In the genomic region with DNA sequence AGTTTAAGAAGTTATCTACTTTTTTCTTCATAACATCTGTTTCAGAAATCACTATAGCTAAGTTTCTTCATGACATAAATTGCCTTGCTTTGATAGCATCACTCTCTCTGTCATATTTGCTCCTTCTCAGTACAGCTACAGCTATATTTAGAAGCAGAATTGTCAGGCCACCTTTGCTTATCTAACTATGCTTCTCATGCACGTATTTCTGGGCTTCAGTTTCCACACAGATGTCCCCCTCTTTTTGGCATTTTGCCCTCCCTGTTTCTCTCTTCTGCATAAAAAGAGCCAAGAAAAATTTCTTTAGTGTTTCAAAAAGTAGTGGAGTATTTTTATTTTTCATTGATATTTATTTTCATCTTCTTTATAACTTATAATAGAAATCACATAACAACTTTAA, we compare ENCODE assay signal across 27 mouse cellular contexts.
A peak's percentile ranks its signal among the peaks of the same experiment; 100 is the strongest.
DNase-seq lines count a peak whose midpoint lies in the region; ATAC-seq and TF ChIP-seq lines count a peak whose summit lies in the region.
"Had no signal": no experiment of that assay in that cellular context is flagged by ENCODE, and none has a peak within 500 bp of the region (broad histone marks: within the 10 kb centered on the region; RNA-seq: fewer than 3 reads in every experiment).

No protein-coding gene starts in this region.

- H3K36me3 ChIP-seq in forebrain, embryonic 14.5 days (ENCODE audit: control insufficient read depth, insufficient read depth, low read length), result no peaks in the 10 kb centered on the region
- no peaks in the 10 kb centered on the region for H3K36me3 ChIP-seq in forebrain, embryonic 13.5 days (ENCODE audit: poor library complexity, severe bottlenecking)
- no peaks in the 10 kb centered on the region for H3K36me3 ChIP-seq in heart, postnatal 0 days (replicated peaks; ENCODE audit: control insufficient read depth, insufficient read depth, low read length)
- H3K36me3 ChIP-seq in heart, embryonic 11.5 days (ENCODE audit: control insufficient read depth, insufficient read depth, low read length), result no peaks in the 10 kb centered on the region
- H3K36me3 ChIP-seq in lung, embryonic 14.5 days (ENCODE audit: insufficient read depth), result no peaks in the 10 kb centered on the region
- H3K36me3 ChIP-seq: embryonic facial prominence, embryonic 12.5 days; hindbrain, embryonic 15.5 days; kidney, embryonic 15.5 days; limb, embryonic 10.5 days; limb, embryonic 15.5 days; liver, embryonic 13.5 days; midbrain, embryonic 15.5 days had no signal

- peak; percentile 38 for DNase-seq in forebrain, embryonic 14.5 days (ENCODE audit: low spot score)
- DNase-seq in heart, postnatal 0 days (ENCODE audit: low spot score), result peak; percentile 53
- DNase-seq in lung, embryonic 14.5 days, result peak; percentile 58
- no peak for DNase-seq in lung, postnatal 14 days
- no peak for DNase-seq in spleen, postnatal 36 days (ENCODE audit: low spot score in 2 of 2)
- DNase-seq: adrenal gland, postnatal 14 days; cerebellum, adult 2 months; embryo, embryonic 11 days; gastrocnemius, postnatal 10 days; kidney, adult 18-20 months; kidney, postnatal 25 days; liver, embryonic 13.5 days; lung, adult 18-20 months; lung, postnatal 10 days; spleen, adult 18-20 months; thymus, adult 2 months; thymus, postnatal 36 days had no signal

- H3K9me3 ChIP-seq in forebrain, embryonic 14.5 days (replicated peaks; ENCODE audit: control insufficient read depth, low read length), result no peaks in the 10 kb centered on the region
- no peaks in the 10 kb centered on the region for H3K9me3 ChIP-seq in forebrain, embryonic 13.5 days (replicated peaks)
- no peaks in the 10 kb centered on the region for H3K9me3 ChIP-seq in heart, postnatal 0 days (replicated peaks; ENCODE audit: control insufficient read depth, low read length)
- H3K9me3 ChIP-seq in heart, embryonic 11.5 days (replicated peaks; ENCODE audit: control insufficient read depth, low read length), result no peaks in the 10 kb centered on the region
- no peaks in the 10 kb centered on the region for H3K9me3 ChIP-seq in lung, embryonic 14.5 days (ENCODE audit: low read depth, low read length)
- H3K9me3 ChIP-seq: embryonic facial prominence, embryonic 12.5 days; hindbrain, embryonic 15.5 days; kidney, embryonic 15.5 days; limb, embryonic 10.5 days; limb, embryonic 15.5 days; liver, embryonic 13.5 days; midbrain, embryonic 15.5 days had no signal

- no peak for TF ChIP-seq CTCF in heart, postnatal 0 days (IDR thresholded peaks at IDR 0.05; ENCODE audit: low read depth)
- no peak for TF ChIP-seq CTCF in lung, embryonic 14.5 days (IDR thresholded peaks at IDR 0.05; ENCODE audit: low read depth)

- WGBS in forebrain, embryonic 14.5 days, result 59% methylated on average over 1 of the region's 1 CpGs
- 59% methylated on average over 1 of the region's 1 CpGs for WGBS in forebrain, embryonic 13.5 days
- 20% methylated on average over 1 of the region's 1 CpGs for WGBS in heart, postnatal 0 days
- WGBS in heart, embryonic 11.5 days (ENCODE audit: insufficient replicate concordance), result 29% methylated on average over 1 of the region's 1 CpGs
- 21% methylated on average over 1 of the region's 1 CpGs for WGBS in lung, embryonic 14.5 days

- H3K27me3 ChIP-seq in forebrain, embryonic 14.5 days (replicated peaks; ENCODE audit: control insufficient read depth, insufficient read depth, low read length), result no peaks in the 10 kb centered on the region
- no peaks in the 10 kb centered on the region for H3K27me3 ChIP-seq in forebrain, embryonic 13.5 days
- H3K27me3 ChIP-seq in heart, postnatal 0 days (ENCODE audit: control insufficient read depth, insufficient read depth, low read length), result no peaks in the 10 kb centered on the region
- H3K27me3 ChIP-seq in heart, embryonic 11.5 days (ENCODE audit: control insufficient read depth, insufficient read depth, low read length), result no peaks in the 10 kb centered on the region
- no peaks in the 10 kb centered on the region for H3K27me3 ChIP-seq in lung, embryonic 14.5 days (ENCODE audit: insufficient read depth, low read length)
- H3K27me3 ChIP-seq: embryonic facial prominence, embryonic 12.5 days; hindbrain, embryonic 15.5 days; kidney, embryonic 15.5 days; limb, embryonic 15.5 days; liver, embryonic 13.5 days; midbrain, embryonic 15.5 days; Patski had no signal

- no peak for TF ChIP-seq EP300 in heart, postnatal 0 days (IDR thresholded peaks at IDR 0.05; ENCODE audit: low read depth)

- no peak overlapping the region for H3K4me2 ChIP-seq in forebrain, embryonic 14.5 days (ENCODE audit: low read length)
- no peak overlapping the region for H3K4me2 ChIP-seq in forebrain, embryonic 13.5 days
- no peak overlapping the region for H3K4me2 ChIP-seq in heart, postnatal 0 days (ENCODE audit: low read depth, low read length)
- no peak overlapping the region for H3K4me2 ChIP-seq in heart, embryonic 11.5 days
- no peak overlapping the region for H3K4me2 ChIP-seq in lung, embryonic 14.5 days
- H3K4me2 ChIP-seq: embryonic facial prominence, embryonic 12.5 days; hindbrain, embryonic 15.5 days; kidney, embryonic 15.5 days; limb, embryonic 15.5 days; liver, embryonic 13.5 days; midbrain, embryonic 15.5 days had no signal

- no peak overlapping the region for H3K9ac ChIP-seq in forebrain, embryonic 14.5 days (ENCODE audit: low read length)
- H3K9ac ChIP-seq in forebrain, embryonic 13.5 days, result no peak overlapping the region
- no peak overlapping the region for H3K9ac ChIP-seq in heart, postnatal 0 days (replicated peaks; ENCODE audit: low read depth, low read length)
- H3K9ac ChIP-seq in heart, embryonic 11.5 days (ENCODE audit: low read depth, low read length), result no peak overlapping the region
- H3K9ac ChIP-seq in lung, embryonic 14.5 days, result no peak overlapping the region
- H3K9ac ChIP-seq: embryonic facial prominence, embryonic 12.5 days; hindbrain, embryonic 15.5 days; kidney, embryonic 15.5 days; limb, embryonic 15.5 days; liver, embryonic 13.5 days; midbrain, embryonic 15.5 days had no signal

- H3K27ac ChIP-seq in forebrain, embryonic 14.5 days (ENCODE audit: low read depth, low read length), result no peak overlapping the region
- no peak overlapping the region for H3K27ac ChIP-seq in forebrain, embryonic 13.5 days
- H3K27ac ChIP-seq in heart, postnatal 0 days (ENCODE audit: low read depth), result no peak overlapping the region
- no peak overlapping the region for H3K27ac ChIP-seq in heart, embryonic 11.5 days (ENCODE audit: low read depth, low read length)
- no peak overlapping the region for H3K27ac ChIP-seq in lung, embryonic 14.5 days (ENCODE audit: low read depth)
- H3K27ac ChIP-seq: embryonic facial prominence, embryonic 12.5 days; hindbrain, embryonic 15.5 days; kidney, embryonic 15.5 days; limb, embryonic 10.5 days; limb, embryonic 15.5 days; liver, embryonic 13.5 days; midbrain, embryonic 15.5 days; stomach, postnatal 0 days had no signal

- peaks cover 6% of the 10 kb centered on the region; the same call in 1 of the 2 replicates for H3K4me1 ChIP-seq in forebrain, embryonic 14.5 days (ENCODE audit: control insufficient read depth, insufficient read depth, low read length)
- H3K4me1 ChIP-seq in forebrain, embryonic 13.5 days, result peaks cover 11% of the 10 kb centered on the region; the same call in 1 of the 2 replicates
- H3K4me1 ChIP-seq in heart, postnatal 0 days (ENCODE audit: control insufficient read depth, insufficient read depth), result 0 out of 2 replicates have a peak, but pooled peaks cover 5% of the 10 kb centered on the region
- H3K4me1 ChIP-seq in heart, embryonic 11.5 days (ENCODE audit: control insufficient read depth, insufficient read depth, low read length), result no peaks in the 10 kb centered on the region
- no peaks in the 10 kb centered on the region for H3K4me1 ChIP-seq in lung, embryonic 14.5 days (ENCODE audit: insufficient read depth)
- H3K4me1 ChIP-seq: embryonic facial prominence, embryonic 12.5 days; kidney, embryonic 15.5 days; limb, embryonic 10.5 days; limb, embryonic 15.5 days; liver, embryonic 13.5 days had no signal

- no peak for ATAC-seq in forebrain, embryonic 14.5 days
- ATAC-seq in forebrain, embryonic 13.5 days, result no peak
- ATAC-seq in heart, postnatal 0 days (ENCODE audit: insufficient read depth, low read depth), result 0 out of 2 replicates have a peak, but pooled peaks have one; percentile 60
- ATAC-seq in heart, embryonic 11.5 days (replicated peaks; ENCODE audit: insufficient number of reproducible peaks, low FRiP score, low TSS enrichment), result no peak
- no peak for ATAC-seq in lung, embryonic 14.5 days (ENCODE audit: insufficient read depth)
- ATAC-seq: midbrain, embryonic 15.5 days; Patski had no signal

- H3K4me3 ChIP-seq in forebrain, embryonic 14.5 days (ENCODE audit: low read depth, low read length), result no peak overlapping the region
- no peak overlapping the region for H3K4me3 ChIP-seq in forebrain, embryonic 13.5 days
- no peak overlapping the region for H3K4me3 ChIP-seq in heart, postnatal 0 days (ENCODE audit: low read depth, low read length)
- H3K4me3 ChIP-seq in heart, embryonic 11.5 days (ENCODE audit: low read depth, low read length), result no peak overlapping the region
- no peak overlapping the region for H3K4me3 ChIP-seq in lung, embryonic 14.5 days (ENCODE audit: low read depth, low read length)
- H3K4me3 ChIP-seq: embryonic facial prominence, embryonic 12.5 days; hindbrain, embryonic 15.5 days; kidney, embryonic 15.5 days; limb, embryonic 10.5 days; limb, embryonic 15.5 days; liver, embryonic 13.5 days; midbrain, embryonic 15.5 days had no signal

Comparison
In these comparisons a context has a peak if more than half of its experiments do, and no peak if none do; other contexts are left out.
1. DNase-seq: peak in forebrain, embryonic 14.5 days (single experiment), heart, postnatal 0 days (single experiment) and lung, embryonic 14.5 days (single experiment); none in lung, postnatal 14 days (single experiment) and spleen, postnatal 36 days (0 of 2).